Mouse (Mus musculus) Muller cell, postnatal 12 days (primary cell): ENCODE measurements at regions not wholly inside any gene's neighbourhood (a gene's known extent, or its start where the extent isn't known, plus 50 kb on each side); places are given as distances from the start of the nearest gene placed in this dataset.

Experiments used
- DNase-seq: peaks from one replicate; pipeline ENCODE4 v3.0.0-alpha.2; 2015; ENCODE audit errors: inconsistent ontology term

GRCm38 (mm10) chr8:103948474-103948873 is 153.0 kb upstream of the Cdh5 start:
- DNase-seq = no peak

GRCm38 (mm10) chr8:103950460-103950859 is 151.0 kb upstream of the Cdh5 start:
- no peak for DNase-seq

GRCm38 (mm10) chr8:103953586-103953985 is 147.8 kb upstream of the Cdh5 start:
- peak; percentile 84 for DNase-seq

GRCm38 (mm10) chr8:103955568-103956260 is 145.7 kb upstream of the Cdh5 start:
- DNase-seq = no peak

- peak; percentile 66 for DNase-seq
Measured at GRCm38 (mm10) chr8:103964293-103964918, 137.0 kb upstream of the Cdh5 start.

GRCm38 (mm10) chr8:103969929-103970328 is 131.5 kb upstream of the Cdh5 start:
- DNase-seq = no peak

- DNase-seq = no peak
Measured at GRCm38 (mm10) chr8:103970511-103970910, 130.9 kb upstream of the Cdh5 start.

- DNase-seq = no peak
Measured at GRCm38 (mm10) chr8:103970966-103971365, 130.5 kb upstream of the Cdh5 start.

- no peak for DNase-seq
Measured at GRCm38 (mm10) chr8:103976488-103976887, 124.9 kb upstream of the Cdh5 start.

- no peak for DNase-seq
Measured at GRCm38 (mm10) chr8:103978948-103979347, 122.5 kb upstream of the Cdh5 start.

GRCm38 (mm10) chr8:103983860-103984594 is 117.4 kb upstream of the Cdh5 start:
- no peak for DNase-seq

- DNase-seq = no peak
Measured at GRCm38 (mm10) chr8:103985640-103986039, 115.8 kb upstream of the Cdh5 start.

GRCm38 (mm10) chr8:103993897-103994296 is 107.5 kb upstream of the Cdh5 start:
- DNase-seq = no peak

- no peak for DNase-seq
Measured at GRCm38 (mm10) chr8:103998143-103998542, 103.3 kb upstream of the Cdh5 start.

GRCm38 (mm10) chr8:104007209-104007608 is 94.2 kb upstream of the Cdh5 start:
- no peak for DNase-seq

GRCm38 (mm10) chr8:104008756-104009155 is 92.7 kb upstream of the Cdh5 start:
- no peak for DNase-seq

- no peak for DNase-seq
Measured at GRCm38 (mm10) chr8:104009306-104009705, 92.1 kb upstream of the Cdh5 start.

GRCm38 (mm10) chr8:104022231-104022630 is 79.2 kb upstream of the Cdh5 start:
- DNase-seq = no peak

- peak; percentile 61 for DNase-seq
Measured at GRCm38 (mm10) chr8:104022691-104023509, 78.5 kb upstream of the Cdh5 start.

- DNase-seq = peak; percentile 42
Measured at GRCm38 (mm10) chr8:104027161-104027821, 74.1 kb upstream of the Cdh5 start.

GRCm38 (mm10) chr8:104028626-104029025 is 72.8 kb upstream of the Cdh5 start:
- peak; percentile 94 for DNase-seq
